Mouse (Mus musculus) erythroblast, embryonic 14.5 days (primary cell): Measurements from ENCODE around the gene Sdk2.

ENCODE experiments used
- GATA1 ChIP-seq: IDR thresholded peaks from 2 replicates; pipeline ENCODE4 v1.6.1; 2012; ENCODE audit warnings: low read length, inconsistent platforms, mixed read lengths
- TAL1 ChIP-seq: IDR thresholded peaks from 3 replicates; pipeline ENCODE4 v1.6.1; 2012; ENCODE audit warnings: low read length, inconsistent platforms, mixed read lengths

DNA sequence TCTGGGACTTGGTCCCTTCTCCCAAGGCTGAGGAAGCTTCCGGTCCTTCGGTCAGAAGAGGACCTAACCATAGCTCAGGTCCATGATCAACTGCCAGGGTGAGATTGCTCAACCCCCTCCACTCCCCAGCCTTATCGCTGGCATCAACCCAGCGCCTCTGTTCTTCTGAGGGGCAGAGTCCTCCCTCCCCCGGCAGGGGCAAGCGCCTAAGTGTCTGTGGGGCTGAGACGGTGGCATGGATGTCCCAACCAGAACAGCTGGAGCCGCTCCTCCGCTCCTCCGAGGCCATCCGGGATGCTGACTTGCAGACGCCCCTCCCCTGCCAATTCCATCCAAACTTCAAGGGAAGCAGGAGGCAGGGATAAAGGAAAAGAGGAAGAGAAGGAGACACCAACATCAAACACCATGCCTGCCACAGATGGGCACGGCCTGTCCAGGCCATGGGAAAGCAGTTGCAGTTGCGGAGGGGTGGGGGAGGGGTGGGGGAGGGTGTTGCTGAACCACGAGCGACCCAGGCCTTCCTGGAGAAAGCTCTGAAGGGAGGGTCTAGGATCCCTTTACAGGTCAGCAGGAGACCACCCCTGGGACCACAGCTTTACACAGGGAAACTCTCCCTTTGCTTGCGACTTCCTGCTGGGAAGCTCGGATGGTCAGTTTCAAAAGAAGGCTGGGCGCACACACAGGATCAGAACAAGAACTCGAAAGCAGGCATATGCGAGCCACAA is 317.9 kb downstream of the Sdk2 start:
- no peak for TF ChIP-seq TAL1
- peak; percentile 70; the same call in 1 of the 2 replicates for TF ChIP-seq GATA1
